Mouse (Mus musculus): ENCODE data around the gene Ptrh1.
A peak's percentile ranks its signal among the peaks of the same experiment; 100 is the strongest.

DNA sequence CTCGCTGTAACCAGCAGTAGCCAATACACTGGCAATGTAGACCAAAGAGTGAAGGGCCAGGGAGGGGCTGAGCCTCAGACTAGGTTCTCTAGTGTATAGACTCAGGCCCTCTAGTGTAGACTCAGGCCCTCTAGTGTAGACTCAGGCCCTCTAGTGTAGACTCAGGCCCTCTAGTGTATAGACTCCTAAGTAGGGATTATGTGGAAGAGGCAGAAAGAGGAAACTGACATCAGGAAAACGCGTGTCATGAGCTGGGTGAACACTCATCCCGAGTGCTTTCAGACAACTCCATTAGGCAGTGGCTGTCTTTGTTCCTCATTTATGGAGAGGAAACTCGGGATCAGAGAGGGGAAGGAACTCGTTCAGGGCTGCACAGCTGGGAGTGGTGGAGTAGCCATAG, 38.6 kb upstream of the Ptrh1 start:
- TF ChIP-seq POLR2A (IDR thresholded peaks at IDR 0.05; ENCODE audit: low read depth, low read length) (no peak), ZC3H11A (IDR thresholded peaks at IDR 0.05; ENCODE audit: low read depth, low read length) (no peak), CTCF (conservative IDR thresholded peaks at IDR 0.05 in 1 of 2, IDR thresholded peaks at IDR 0.05 in 1 of 2; ENCODE audit: low read depth in 2 of 2, low read length in 2 of 2) (0 out of 4 replicates have a peak, but pooled peaks of 1 of the 2 experiments have one; percentile 2), MAFK (IDR thresholded peaks at IDR 0.05; ENCODE audit: insufficient replicate concordance, low read length) (no peak), CHD1 (IDR thresholded peaks at IDR 0.05; ENCODE audit: low read depth, low read length) (no peak)

All from CH12.LX (cell line).